Mouse (Mus musculus) myocyte (in vitro differentiated cells): ENCODE data around the gene Guca1a. TPM values are rescaled to one million over a fixed set of nuclear protein-coding genes. Genes with fewer than 3 reads are reported as not detected.

Source experiments
- H3K27me3 ChIP-seq: one replicate; pipeline ENCODE4 v1.6.1; 2011; ENCODE audit not compliant: control insufficient read depth, insufficient read depth, insufficient read length
- H3K36me3 ChIP-seq: one replicate; pipeline ENCODE4 v1.6.1; 2011; ENCODE audit not compliant: control insufficient read depth, insufficient read depth
- H3K4me2 ChIP-seq: one replicate; pipeline ENCODE4 v1.6.1; 2011; ENCODE audit warnings: low read depth, control low read depth
- H3K4me3 ChIP-seq: one replicate; pipeline ENCODE4 v1.5.1; 2011; ENCODE audit warnings: mild to moderate bottlenecking, control low read depth, moderate library complexity
- H3K79me2 ChIP-seq: one replicate; pipeline ENCODE4 v1.6.1; 2011; ENCODE audit not compliant: control insufficient read depth, insufficient read depth
- H3ac ChIP-seq: one replicate; pipeline ENCODE4 v1.6.1; 2011; ENCODE audit not compliant: control insufficient read depth, insufficient read length
- CEBPB ChIP-seq: IDR thresholded peaks from 2 replicates; pipeline ENCODE4 v1.6.1; 2011; ENCODE audit warnings: mild to moderate bottlenecking, moderate library complexity; ENCODE audit not compliant: poor library complexity, insufficient read depth, severe bottlenecking
- E2F4 ChIP-seq: IDR thresholded peaks from one replicate; pipeline ENCODE4 v1.6.1; 2011; ENCODE audit warnings: mild to moderate bottlenecking, control low read depth, moderate library complexity; ENCODE audit not compliant: insufficient read depth
- MAX ChIP-seq: IDR thresholded peaks from one replicate; pipeline ENCODE4 v1.6.1; 2011; ENCODE audit warnings: low read depth, mild to moderate bottlenecking, control low read depth
- MYOD1 ChIP-seq, 3 experiments: IDR thresholded peaks; one replicate each; pipeline ENCODE4 v1.6.1; 2011; ENCODE audit warnings: control low read depth in 2 of 3, low read depth in 2 of 3, mild to moderate bottlenecking in 2 of 3, moderate library complexity in 1 of 3; ENCODE audit not compliant: insufficient read length in 2 of 3, control insufficient read depth in 1 of 3
- MYOG ChIP-seq, 3 experiments: IDR thresholded peaks; one replicate each; pipeline ENCODE4 v1.6.1; 2011; ENCODE audit warnings: control low read depth in 2 of 3, low read depth in 2 of 3, mild to moderate bottlenecking in 2 of 3; ENCODE audit not compliant: insufficient read length in 2 of 3, control insufficient read depth in 1 of 3, insufficient read depth in 1 of 3
- POLR2A ChIP-seq: IDR thresholded peaks from one replicate; pipeline ENCODE4 v1.6.1; 2011; ENCODE audit warnings: low read depth, mild to moderate bottlenecking, control low read depth, moderate library complexity; ENCODE audit not compliant: insufficient read length
- POLR2AphosphoS2 ChIP-seq: IDR thresholded peaks from one replicate; pipeline ENCODE4 v1.6.1; 2011; ENCODE audit warnings: low read depth, control low read depth; ENCODE audit not compliant: insufficient read length
- REST ChIP-seq: IDR thresholded peaks from one replicate; pipeline ENCODE4 v1.6.1; 2011; ENCODE audit warnings: mild to moderate bottlenecking, control low read depth, moderate library complexity; ENCODE audit not compliant: insufficient read depth, insufficient read length
- SRF ChIP-seq: IDR thresholded peaks from one replicate; pipeline ENCODE4 v1.6.1; 2011; ENCODE audit warnings: low read depth; ENCODE audit not compliant: control insufficient read depth, insufficient read length
- TCF12 ChIP-seq: IDR thresholded peaks from one replicate; pipeline ENCODE4 v1.6.1; 2011; ENCODE audit warnings: mild to moderate bottlenecking, control low read depth; ENCODE audit not compliant: poor library complexity, insufficient read depth, severe bottlenecking
- TCF3 ChIP-seq: IDR thresholded peaks from one replicate; pipeline ENCODE4 v1.6.1; 2011; ENCODE audit warnings: low read depth, control low read depth; ENCODE audit not compliant: insufficient read length
- USF1 ChIP-seq: IDR thresholded peaks from one replicate; pipeline ENCODE4 v1.6.1; 2011; ENCODE audit warnings: low read depth, mild to moderate bottlenecking, control low read depth, moderate library complexity
- polyA plus RNA-seq: library from polyadenylated mRNA; unstranded; fragments of >200 nt; fragmentation: generic; extraction: Trizol; gene quantifications from one replicate; pipeline ENCODE4 v1.2.1, GENCODE M21; 2012; ENCODE audit warnings: missing spikeins

Gene Guca1a
- polyA plus RNA-seq, 1 experiment: 1.2 TPM

DNA sequence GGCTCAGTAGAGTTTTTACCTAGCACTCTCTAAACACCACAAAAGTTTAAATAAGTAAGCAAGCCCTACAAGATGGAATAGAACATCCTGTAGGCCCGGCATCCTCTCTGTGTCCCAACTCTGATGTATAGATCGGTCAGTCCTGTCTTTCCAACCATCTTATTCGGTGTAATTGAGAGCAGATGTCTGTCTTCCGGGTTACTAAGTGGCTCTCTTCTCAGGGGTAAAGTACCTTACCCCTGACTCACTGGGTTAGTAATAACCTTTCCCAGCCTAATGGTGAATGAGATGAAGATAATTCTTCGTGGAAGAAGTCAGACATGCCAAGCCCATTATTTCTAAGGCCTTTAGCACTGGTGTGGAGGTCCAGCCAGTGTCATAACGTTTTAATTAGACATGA, 26.4 kb downstream of the Guca1a start:
- H3ac ChIP-seq: no peak overlapping the region
- peaks cover 7% of the 10 kb centered on the region for H3K79me2 ChIP-seq
- H3K4me3 ChIP-seq: no peak overlapping the region
- no peaks in the 10 kb centered on the region for H3K27me3 ChIP-seq
- no peak for TF ChIP-seq MYOG (IDR thresholded peaks at IDR 0.05; ENCODE audit: control insufficient read depth in 1 of 3, insufficient read depth in 1 of 3, insufficient read length in 2 of 3, low read depth in 2 of 3)
- TF ChIP-seq POLR2AphosphoS2: no peak
- TF ChIP-seq MAX: no peak
- TF ChIP-seq REST: no peak
- TF ChIP-seq E2F4: no peak
- no peak for TF ChIP-seq USF1
- TF ChIP-seq TCF12: no peak
- TF ChIP-seq MYOD1 (IDR thresholded peaks at IDR 0.05; ENCODE audit: control insufficient read depth in 1 of 3, insufficient read length in 2 of 3, low read depth in 2 of 3): no peak
- TF ChIP-seq POLR2A: no peak
- no peak for TF ChIP-seq SRF
- no peak for TF ChIP-seq CEBPB
- TF ChIP-seq TCF3: no peak
- H3K4me2 ChIP-seq: no peak overlapping the region
- H3K36me3 ChIP-seq: peaks cover 47% of the 10 kb centered on the region

DNA sequence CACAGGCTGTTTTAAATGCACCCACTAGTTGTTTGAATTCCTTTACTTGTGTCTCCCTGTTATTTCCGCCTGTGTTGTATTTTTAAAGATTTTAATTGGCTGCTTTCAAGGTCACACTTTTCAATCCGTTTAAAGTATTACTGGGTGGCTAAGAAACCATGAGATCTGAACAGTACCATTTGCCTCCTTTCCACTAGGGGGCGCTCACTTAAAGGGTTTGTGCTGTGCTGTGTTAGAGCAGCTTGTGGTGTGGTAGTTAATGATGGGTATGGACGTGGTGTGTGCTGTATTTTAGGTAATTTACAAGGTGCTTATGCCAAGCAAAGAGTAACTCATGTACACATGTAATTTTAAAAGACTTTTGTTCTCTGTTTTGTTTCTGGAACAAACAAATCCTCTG, 28.9 kb downstream of the Guca1a start:
- Histone ChIP-seq H3K36me3 (peaks cover 40% of the 10 kb centered on the region), H3K4me3 (no peak overlapping the region), H3K79me2 (peaks cover 9% of the 10 kb centered on the region), H3K4me2 (peak overlapping the region; percentile 13), H3ac (no peak overlapping the region), H3K27me3 (no peaks in the 10 kb centered on the region)
- TF ChIP-seq REST: no peak
- TF ChIP-seq MYOG (IDR thresholded peaks at IDR 0.05; ENCODE audit: control insufficient read depth in 1 of 3, insufficient read depth in 1 of 3, insufficient read length in 2 of 3, low read depth in 2 of 3): no peak
- no peak for TF ChIP-seq E2F4
- no peak for TF ChIP-seq POLR2A
- no peak for TF ChIP-seq CEBPB
- no peak for TF ChIP-seq USF1

DNA sequence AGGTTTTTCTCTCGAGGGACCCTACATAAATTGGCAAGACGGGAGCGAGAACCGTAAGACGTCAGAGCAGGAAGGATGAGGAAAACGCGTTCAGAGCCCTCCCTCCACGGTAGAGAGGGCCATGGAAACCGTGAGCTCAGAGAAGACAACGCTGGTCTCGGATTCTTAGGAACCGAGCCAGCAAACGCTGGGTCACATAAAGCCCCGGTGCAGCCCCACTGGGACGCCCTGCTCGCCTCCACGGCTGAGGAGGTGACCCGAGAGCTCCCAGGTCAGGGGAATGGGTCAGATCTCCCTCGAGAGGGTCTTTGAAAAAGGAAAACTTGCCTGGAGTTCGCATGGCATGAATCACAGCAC, 31.3 kb downstream of the Guca1a start:
- Histone ChIP-seq H3K27me3 (no peaks in the 10 kb centered on the region), H3K4me2 (peak overlapping the region; percentile 79), H3K79me2 (peaks cover 9% of the 10 kb centered on the region), H3ac (peak overlapping the region; percentile 25), H3K36me3 (peaks cover 17% of the 10 kb centered on the region), H3K4me3 (peak overlapping the region; percentile 81)
- no peak for TF ChIP-seq TCF3
- no peak for TF ChIP-seq SRF
- TF ChIP-seq MYOG (IDR thresholded peaks at IDR 0.05; ENCODE audit: control insufficient read depth in 1 of 3, insufficient read depth in 1 of 3, insufficient read length in 2 of 3, low read depth in 2 of 3): no peak
- TF ChIP-seq POLR2A: no peak
- no peak for TF ChIP-seq CEBPB
- TF ChIP-seq MYOD1 (IDR thresholded peaks at IDR 0.05; ENCODE audit: control insufficient read depth in 1 of 3, insufficient read length in 2 of 3, low read depth in 2 of 3): no peak
- TF ChIP-seq POLR2AphosphoS2: no peak
- no peak for TF ChIP-seq E2F4
- TF ChIP-seq REST: no peak
- TF ChIP-seq TCF12: no peak
- no peak for TF ChIP-seq MAX
- no peak for TF ChIP-seq USF1

DNA sequence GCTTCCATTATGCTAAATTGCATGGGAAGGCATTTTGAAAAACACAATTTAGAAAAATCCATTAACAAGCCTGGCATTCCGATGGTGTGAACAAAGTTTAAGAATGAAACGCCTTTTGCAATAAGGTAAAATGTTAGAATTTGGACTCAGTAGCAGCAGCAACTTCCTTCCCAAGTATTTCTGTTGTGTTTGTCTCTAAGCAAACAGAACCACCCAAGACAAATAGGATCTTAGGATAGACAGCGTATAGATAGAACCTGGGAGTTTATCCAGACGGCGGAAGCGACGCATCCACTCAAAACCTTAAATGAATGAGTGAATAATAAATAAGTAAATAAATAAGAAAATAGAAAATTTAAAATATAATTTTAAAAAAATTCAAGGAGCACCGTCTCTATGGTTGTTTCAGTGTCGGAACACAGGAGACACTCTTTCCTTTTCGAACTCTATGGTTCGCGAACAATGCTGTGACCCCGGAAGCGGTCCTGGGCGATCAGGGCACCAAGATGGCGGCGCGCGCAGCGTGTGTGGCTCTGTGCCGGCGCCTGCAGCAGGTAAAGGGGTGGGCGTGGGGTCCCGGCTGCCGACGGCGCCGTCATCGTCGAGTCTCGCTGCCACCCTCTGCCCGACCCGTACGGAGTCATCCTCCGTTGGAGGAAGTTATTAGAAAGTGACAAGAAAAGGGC, 31.8 kb downstream of the Guca1a start, which contains the start of gene Mrps10:
Mrps10 (plus strand) TSS at position 487 of the 686 bp plus-strand sequence.
- H3K79me2 ChIP-seq: peaks cover 9% of the 10 kb centered on the region
- peak within 1 kb of the TSS; percentile 81 for H3K4me3 ChIP-seq

DNA sequence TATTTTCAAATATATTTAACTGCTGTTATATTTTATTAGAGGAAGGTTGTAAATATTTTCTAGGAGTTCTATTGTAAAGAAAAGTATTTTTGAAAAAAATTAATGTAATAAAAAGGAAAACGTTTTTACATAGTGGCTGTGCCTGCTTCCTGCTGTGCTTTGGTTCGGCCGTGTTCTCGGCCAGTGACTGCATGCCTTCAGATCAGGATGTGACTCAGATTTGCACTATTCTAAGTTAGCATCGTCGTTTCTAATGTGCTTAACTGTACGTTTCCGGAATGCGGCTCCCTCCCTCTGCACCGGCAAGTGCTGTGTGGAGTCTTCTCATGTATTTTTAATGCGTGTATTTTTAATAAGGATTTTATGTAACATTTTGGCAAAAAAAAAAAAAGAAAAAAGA, 39.0 kb downstream of the Guca1a start:
- Histone ChIP-seq H3K4me3 (no peak overlapping the region), H3ac (no peak overlapping the region), H3K27me3 (no peaks in the 10 kb centered on the region), H3K4me2 (no peak overlapping the region), H3K36me3 (no peaks in the 10 kb centered on the region), H3K79me2 (no peaks in the 10 kb centered on the region)
- TF ChIP-seq SRF (no peak), MAX (no peak), TCF3 (no peak), POLR2AphosphoS2 (no peak), MYOG (IDR thresholded peaks at IDR 0.05; ENCODE audit: control insufficient read depth in 1 of 3, insufficient read depth in 1 of 3, insufficient read length in 2 of 3, low read depth in 2 of 3) (no peak), REST (no peak), MYOD1 (IDR thresholded peaks at IDR 0.05; ENCODE audit: control insufficient read depth in 1 of 3, insufficient read length in 2 of 3, low read depth in 2 of 3) (no peak), USF1 (no peak), TCF12 (no peak), POLR2A (no peak), CEBPB (no peak), E2F4 (no peak)

More for the DNA sequence above, 31.8 kb downstream of the Guca1a start, which contains the start of gene Mrps10:
- H3K27me3 ChIP-seq: no peaks in the 10 kb centered on the region
- H3ac ChIP-seq: peak within 1 kb of the TSS; percentile 25
- peaks cover 12% of the 10 kb centered on the region for H3K36me3 ChIP-seq
- peak within 1 kb of the TSS; percentile 84 for H3K4me2 ChIP-seq
- peak; percentile 76 for TF ChIP-seq POLR2A
- TF ChIP-seq POLR2AphosphoS2: peak; percentile 69
- no peak for TF ChIP-seq E2F4
- no peak for TF ChIP-seq TCF3
